Mouse (Mus musculus): ENCODE measurements at regions not wholly inside any gene's neighbourhood (a gene's known extent, or its start where the extent isn't known, plus 50 kb on each side); places are given as distances from the start of the nearest gene placed in this dataset.

- no peak for DNase-seq (ENCODE audit: low read depth, low spot score)
- no peaks in the 10 kb centered on the region for H3K9me3 ChIP-seq (replicated peaks; ENCODE audit: insufficient read depth, low read length)
- H3K27ac ChIP-seq (ENCODE audit: control insufficient read depth, low read depth, low read length): no peak overlapping the region
- H3K36me3 ChIP-seq (ENCODE audit: control insufficient read depth in 1 of 2, insufficient read depth in 2 of 2, low read length in 2 of 2): no peaks in the 10 kb centered on the region
- no peak for TF ChIP-seq MYC (IDR thresholded peaks at IDR 0.05; ENCODE audit: low read depth, low read length)
- no peak for TF ChIP-seq POLR2A (IDR thresholded peaks at IDR 0.05; ENCODE audit: control insufficient read depth in 1 of 2, insufficient read depth in 1 of 2, low read depth in 1 of 2, low read length in 2 of 2, poor library complexity in 1 of 2)
- TF ChIP-seq EP300 (IDR thresholded peaks at IDR 0.05; ENCODE audit: low read depth in 1 of 2, low read length in 2 of 2): no peak
- TF ChIP-seq JUND (IDR thresholded peaks at IDR 0.05; ENCODE audit: low read depth, low read length): no peak
- no peak for TF ChIP-seq CTCF (IDR thresholded peaks at IDR 0.05 in 2 of 3, conservative IDR thresholded peaks at IDR 0.05 in 1 of 3; ENCODE audit: control insufficient read depth in 1 of 3, insufficient read depth in 1 of 3, low read depth in 2 of 3, low read length in 3 of 3, poor library complexity in 1 of 3, severe bottlenecking in 1 of 3)
- no peak for TF ChIP-seq TAL1 (IDR thresholded peaks at IDR 0.05; ENCODE audit: low read length)
- no peak for TF ChIP-seq HCFC1 (IDR thresholded peaks at IDR 0.05; ENCODE audit: low read depth, low read length)
- TF ChIP-seq SMC3 (IDR thresholded peaks at IDR 0.05; ENCODE audit: low read depth, low read length): no peak
- TF ChIP-seq KAT2A (conservative IDR thresholded peaks at IDR 0.05; ENCODE audit: low read depth, low read length): no peak
- no peak for TF ChIP-seq CHD2 (IDR thresholded peaks at IDR 0.05; ENCODE audit: low read length)
- no peak for TF ChIP-seq MAX (IDR thresholded peaks at IDR 0.05; ENCODE audit: low read length)
- no peak for TF ChIP-seq NELFE (IDR thresholded peaks at IDR 0.05; ENCODE audit: low read depth, low read length)
- no peak overlapping the region for H3K9ac ChIP-seq (ENCODE audit: control insufficient read depth, low read depth, low read length, poor library complexity, severe bottlenecking)
- no peaks in the 10 kb centered on the region for H3K27me3 ChIP-seq (ENCODE audit: control insufficient read depth in 1 of 2, insufficient read depth in 2 of 2, low read length in 2 of 2)
- no peak overlapping the region for H3K4me3 ChIP-seq (ENCODE audit: control insufficient read depth in 1 of 2, insufficient read depth in 1 of 2, low read depth in 2 of 2, low read length in 2 of 2)
- H3K79me2 ChIP-seq (ENCODE audit: control insufficient read depth, insufficient read depth, low read length, poor library complexity): no peaks in the 10 kb centered on the region
- H3K4me1 ChIP-seq (ENCODE audit: control insufficient read depth in 1 of 2, insufficient read depth in 2 of 2, low read length in 2 of 2): no peaks in the 10 kb centered on the region
Measured at GRCm38 (mm10) chr5:126544261-126544976, 697.2 kb upstream of the Tmem132c start.

GRCm38 (mm10) chr5:126547841-126548240, 693.8 kb upstream of the Tmem132c start:
- Histone ChIP-seq H3K27ac (ENCODE audit: control insufficient read depth, low read depth, low read length) (no peak overlapping the region), H3K9ac (ENCODE audit: control insufficient read depth, low read depth, low read length, poor library complexity, severe bottlenecking) (no peak overlapping the region), H3K4me3 (ENCODE audit: control insufficient read depth in 1 of 2, insufficient read depth in 1 of 2, low read depth in 2 of 2, low read length in 2 of 2) (no peak overlapping the region), H3K27me3 (ENCODE audit: control insufficient read depth in 1 of 2, insufficient read depth in 2 of 2, low read length in 2 of 2) (no peaks in the 10 kb centered on the region), H3K36me3 (ENCODE audit: control insufficient read depth in 1 of 2, insufficient read depth in 2 of 2, low read length in 2 of 2) (no peaks in the 10 kb centered on the region), H3K9me3 (replicated peaks; ENCODE audit: insufficient read depth, low read length) (no peaks in the 10 kb centered on the region), H3K4me1 (ENCODE audit: control insufficient read depth in 1 of 2, insufficient read depth in 2 of 2, low read length in 2 of 2) (no peaks in the 10 kb centered on the region), H3K79me2 (ENCODE audit: control insufficient read depth, insufficient read depth, low read length, poor library complexity) (no peaks in the 10 kb centered on the region)
- TF ChIP-seq POLR2AphosphoS5 (IDR thresholded peaks at IDR 0.05; ENCODE audit: borderline replicate concordance, low read depth, low read length) (no peak), MAX (IDR thresholded peaks at IDR 0.05; ENCODE audit: low read length) (no peak), MXI1 (IDR thresholded peaks at IDR 0.05; ENCODE audit: low read depth, low read length) (no peak), EP300 (IDR thresholded peaks at IDR 0.05; ENCODE audit: low read depth in 1 of 2, low read length in 2 of 2) (no peak), POLR2A (IDR thresholded peaks at IDR 0.05; ENCODE audit: control insufficient read depth in 1 of 2, insufficient read depth in 1 of 2, low read depth in 1 of 2, low read length in 2 of 2, poor library complexity in 1 of 2) (no peak), HCFC1 (IDR thresholded peaks at IDR 0.05; ENCODE audit: low read depth, low read length) (no peak), MYC (IDR thresholded peaks at IDR 0.05; ENCODE audit: low read depth, low read length) (no peak), ZMIZ1 (IDR thresholded peaks at IDR 0.05; ENCODE audit: low read depth, low read length) (no peak), NRF1 (IDR thresholded peaks at IDR 0.05; ENCODE audit: insufficient read depth, low read depth, low read length, poor library complexity, severe bottlenecking) (no peak), CHD1 (IDR thresholded peaks at IDR 0.05; ENCODE audit: low read depth, low read length) (no peak), UBTF (IDR thresholded peaks at IDR 0.05; ENCODE audit: borderline replicate concordance, insufficient read depth, low read depth, low read length) (no peak), JUND (IDR thresholded peaks at IDR 0.05; ENCODE audit: low read depth, low read length) (no peak), ZC3H11A (IDR thresholded peaks at IDR 0.05; ENCODE audit: low read depth, low read length) (no peak), MYB (IDR thresholded peaks at IDR 0.05; ENCODE audit: low read depth, low read length) (no peak), MAZ (IDR thresholded peaks at IDR 0.05; ENCODE audit: low read depth, low read length) (no peak)
- no peak for DNase-seq (ENCODE audit: low read depth, low spot score)
